Mouse (Mus musculus) hindbrain, embryonic 14.5 days (tissue): ENCODE results near the gene Sept3. TPM values are rescaled to one million over a fixed set of nuclear protein-coding genes. Genes with fewer than 3 reads are reported as not detected.
A peak's percentile ranks its signal among the peaks of the same experiment; 100 is the strongest.

Experiments used
- ATAC-seq: fragments of 200-750 bp; cut with Nextera tagmentation; 2 replicates; pipeline ENCODE4 v1.8.0; 2017; ENCODE audit warnings: moderate number of reproducible peaks, mild to moderate bottlenecking, moderate TSS enrichment, moderate library complexity; ENCODE audit not compliant: low FRiP score
- DNase-seq: peaks from one replicate; pipeline ENCODE4 v3.0.0-alpha.2; 2015; ENCODE audit warnings: low spot score
- H3K27ac ChIP-seq: fragments of 300-500 bp; sonication (generic); 2 replicates; pipeline ENCODE4 v1.5.1; 2014; ENCODE audit warnings: mild to moderate bottlenecking, moderate library complexity
- H3K27me3 ChIP-seq: fragments of 300-500 bp; sonication (generic); 2 replicates; pipeline ENCODE4 v1.6.1; 2014; ENCODE audit warnings: mild to moderate bottlenecking, low read length, mixed read lengths; ENCODE audit not compliant: control insufficient read depth, insufficient read depth
- H3K36me3 ChIP-seq: fragments of 300-500 bp; sonication (generic); replicated peaks from 2 replicates; pipeline ENCODE4 v1.6.1; 2014; ENCODE audit not compliant: control insufficient read depth, insufficient read depth
- H3K4me1 ChIP-seq: fragments of 300-500 bp; sonication (generic); replicated peaks from 2 replicates; pipeline ENCODE4 v1.6.1; 2014; ENCODE audit warnings: antibody characterized with exemption, low read length, mixed read lengths; ENCODE audit not compliant: control insufficient read depth, insufficient read depth
- H3K4me2 ChIP-seq: fragments of 300-500 bp; sonication (generic); replicated peaks from 2 replicates; pipeline ENCODE4 v1.6.1; 2014; ENCODE audit warnings: mild to moderate bottlenecking, moderate library complexity
- H3K4me3 ChIP-seq: fragments of 300-500 bp; sonication (generic); replicated peaks from 2 replicates; pipeline ENCODE4 v1.5.1; 2014; ENCODE audit warnings: mild to moderate bottlenecking, low read length
- H3K9ac ChIP-seq: fragments of 300-500 bp; sonication (generic); 2 replicates; pipeline ENCODE4 v1.6.1; 2014
- H3K9me3 ChIP-seq: fragments of 300-500 bp; sonication (generic); 2 replicates; pipeline ENCODE4 v1.6.1; 2016; ENCODE audit warnings: low read length; ENCODE audit not compliant: control insufficient read depth
- WGBS: fragments of 180-500 bp; shearing (Covaris S2); extraction: QIAGEN DNeasy Blood & Tissue Kit; methylation state at CpG from one replicate; pipeline ENCODE4 v1.1.7; 2014; 5-methylcytosine and 5-hydroxymethylcytosine counted together
- polyA plus RNA-seq: library from polyadenylated mRNA; unstranded; fragments of >200 nt; fragmentation: Nextera tagmentation; extraction: Ambion mirVana; gene quantifications from 2 replicates; pipeline ENCODE4 v1.2.1, GENCODE M21; 2014

The Sept3 gene
- polyA plus RNA-seq, 1 experiment from 2014 or later, result 375 TPM

DNA sequence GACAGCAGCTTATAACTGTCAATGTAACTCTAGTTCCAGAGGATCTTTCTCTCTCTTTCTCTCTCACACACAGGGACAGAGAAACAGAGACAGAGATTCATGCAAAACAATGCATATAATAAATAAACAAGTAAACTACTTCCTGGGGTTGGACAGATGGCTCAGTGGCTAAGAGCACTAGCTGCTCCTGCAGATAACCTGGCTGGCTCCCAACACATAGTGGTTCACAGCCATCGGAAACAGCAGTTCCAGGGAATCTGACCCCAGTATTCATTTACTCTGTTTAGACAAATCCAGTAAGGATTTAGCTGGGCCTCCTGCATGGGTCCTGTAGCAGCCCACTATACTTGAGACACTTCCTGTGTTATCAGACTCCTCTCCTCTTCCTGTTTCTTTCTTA lies 44.9 kb downstream of the Sept3 start:
- H3K27ac ChIP-seq, result no peak overlapping the region
- no peaks in the 10 kb centered on the region for H3K36me3 ChIP-seq
- H3K4me2 ChIP-seq, result no peak overlapping the region
- DNase-seq (no peak), ATAC-seq (no peak)
- H3K9me3 ChIP-seq, result no peaks in the 10 kb centered on the region
- 80% methylated on average over 1 of the region's 1 CpGs for WGBS
- no peak overlapping the region for H3K9ac ChIP-seq
- H3K4me1 ChIP-seq, result no peaks in the 10 kb centered on the region
- H3K4me3 ChIP-seq, result no peak overlapping the region
- H3K27me3 ChIP-seq, result no peaks in the 10 kb centered on the region

GRCm38 (mm10) chr15:82322195-82322594 lies 47.5 kb downstream of the Sept3 start:
- Histone ChIP-seq H3K9me3 (no peaks in the 10 kb centered on the region), H3K36me3 (no peaks in the 10 kb centered on the region), H3K4me3 (no peak overlapping the region), H3K27me3 (no peaks in the 10 kb centered on the region), H3K27ac (no peak overlapping the region), H3K9ac (no peak overlapping the region), H3K4me1 (no peaks in the 10 kb centered on the region), H3K4me2 (no peak overlapping the region)
- no peak for DNase-seq
- ATAC-seq, result no peak
- WGBS, result 74% methylated on average over 8 of the region's 8 CpGs

DNA sequence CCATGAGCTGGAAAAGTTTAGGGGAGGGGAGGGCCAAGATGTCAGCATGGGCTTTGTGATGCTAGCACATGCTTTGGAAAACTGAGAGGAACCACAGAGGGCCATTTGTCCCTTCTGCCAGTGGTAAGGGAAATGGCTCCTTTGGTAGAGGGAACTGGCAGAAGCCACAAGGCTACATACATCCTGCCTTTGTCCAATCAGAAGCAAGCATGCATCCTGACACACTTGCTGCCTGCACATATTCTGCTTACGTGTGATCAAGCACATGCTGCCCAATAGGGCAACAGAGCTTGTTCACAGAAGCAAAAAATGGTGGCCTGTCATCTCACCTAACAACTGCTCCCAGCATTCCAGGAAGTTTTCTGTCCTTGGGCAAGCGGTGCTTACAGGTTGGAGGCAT lies 50.7 kb downstream of the Sept3 start:
- Histone ChIP-seq H3K4me3 (no peak overlapping the region), H3K4me1 (no peaks in the 10 kb centered on the region), H3K27ac (no peak overlapping the region), H3K36me3 (peaks cover 5% of the 10 kb centered on the region), H3K27me3 (no peaks in the 10 kb centered on the region), H3K9me3 (no peaks in the 10 kb centered on the region), H3K9ac (no peak overlapping the region), H3K4me2 (no peak overlapping the region)
- ATAC-seq (no peak), DNase-seq (no peak)
- 71% methylated on average over 2 of the region's 2 CpGs for WGBS

DNA sequence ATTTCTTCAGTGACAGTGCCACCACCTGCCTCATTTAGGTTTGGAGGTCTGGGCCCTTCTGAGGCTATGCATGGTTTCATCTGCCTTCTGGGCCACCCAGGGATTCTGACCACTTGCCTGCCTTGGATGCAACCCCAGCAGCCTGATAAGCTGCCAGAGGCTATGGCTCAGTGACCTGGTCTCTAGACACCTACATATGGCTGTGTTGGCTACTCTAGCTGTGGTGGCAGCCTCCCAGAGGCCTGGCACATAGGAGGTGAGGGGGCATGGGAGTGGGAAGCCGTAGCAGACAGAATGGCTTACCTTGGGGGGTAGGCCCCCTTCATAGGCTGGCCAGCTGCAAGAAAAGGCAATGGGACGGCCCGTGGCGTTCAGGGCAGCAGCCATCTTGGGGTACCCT lies 60.5 kb downstream of the Sept3 start:
- ATAC-seq (no peak), DNase-seq (no peak)
- H3K4me3 ChIP-seq, result no peak overlapping the region
- H3K36me3 ChIP-seq, result peaks cover 16% of the 10 kb centered on the region
- peaks cover 7% of the 10 kb centered on the region for H3K27me3 ChIP-seq
- peaks cover 11% of the 10 kb centered on the region for H3K4me1 ChIP-seq
- H3K9ac ChIP-seq, result no peak overlapping the region
- no peak overlapping the region for H3K4me2 ChIP-seq
- H3K27ac ChIP-seq, result no peak overlapping the region
- 96% methylated on average over 4 of the region's 4 CpGs for WGBS
- H3K9me3 ChIP-seq, result no peaks in the 10 kb centered on the region

DNA sequence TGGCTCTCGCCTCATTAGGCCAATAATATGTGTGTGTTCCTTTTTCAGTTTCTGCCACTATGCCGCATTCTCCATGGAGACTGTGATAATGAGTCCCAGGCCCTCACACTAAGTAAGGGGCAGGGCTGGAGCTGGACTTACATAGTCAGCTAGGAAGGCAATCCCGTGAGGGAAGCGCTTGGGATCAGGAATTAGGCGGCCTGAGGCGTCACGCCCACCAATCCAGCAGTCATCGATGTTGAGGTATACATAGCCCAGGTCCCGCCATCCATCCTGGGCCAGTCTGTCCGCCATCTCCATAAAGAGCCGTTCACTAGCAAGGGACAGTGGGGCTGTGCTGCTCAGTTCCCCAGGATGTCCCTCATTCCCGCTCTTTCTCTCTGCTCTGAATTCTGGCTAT lies 61.9 kb downstream of the Sept3 start:
- Histone ChIP-seq H3K4me1 (peaks cover 14% of the 10 kb centered on the region), H3K4me2 (no peak overlapping the region), H3K9ac (no peak overlapping the region), H3K4me3 (no peak overlapping the region), H3K27me3 (peaks cover 18% of the 10 kb centered on the region), H3K36me3 (peaks cover 16% of the 10 kb centered on the region), H3K9me3 (no peaks in the 10 kb centered on the region), H3K27ac (no peak overlapping the region)
- no peak for DNase-seq
- 60% methylated on average over 12 of the region's 12 CpGs for WGBS
- ATAC-seq, result no peak

DNA sequence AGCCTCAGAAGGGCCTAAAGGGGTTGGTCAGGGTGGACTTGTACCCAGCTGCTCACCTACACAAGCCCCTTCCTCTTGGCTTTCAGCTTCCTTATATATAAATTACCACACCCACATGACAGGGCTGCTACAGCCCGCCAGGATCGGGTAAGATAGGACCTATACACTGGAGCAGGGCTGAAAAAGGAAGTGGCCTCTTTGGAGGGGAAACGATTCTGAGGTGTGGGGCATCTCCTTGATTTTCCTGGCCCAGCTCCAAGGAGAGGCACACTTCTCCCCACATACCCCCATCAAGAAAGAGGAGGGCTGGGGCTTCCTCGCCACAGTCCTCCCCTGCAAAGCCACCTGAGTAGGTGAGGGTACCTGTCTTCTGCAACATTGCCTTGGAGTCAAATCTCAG lies 63.2 kb downstream of the Sept3 start:
- Histone ChIP-seq H3K9ac (peak overlapping the region; percentile 64), H3K9me3 (no peaks in the 10 kb centered on the region), H3K4me2 (peak overlapping the region; percentile 71), H3K4me3 (peak overlapping the region; percentile 59), H3K27ac (no peak overlapping the region), H3K4me1 (peaks cover 14% of the 10 kb centered on the region), H3K36me3 (peaks cover 16% of the 10 kb centered on the region), H3K27me3 (peaks cover 18% of the 10 kb centered on the region)
- no peak for ATAC-seq
- no peak for DNase-seq
- 55% methylated on average over 4 of the region's 4 CpGs for WGBS

DNA sequence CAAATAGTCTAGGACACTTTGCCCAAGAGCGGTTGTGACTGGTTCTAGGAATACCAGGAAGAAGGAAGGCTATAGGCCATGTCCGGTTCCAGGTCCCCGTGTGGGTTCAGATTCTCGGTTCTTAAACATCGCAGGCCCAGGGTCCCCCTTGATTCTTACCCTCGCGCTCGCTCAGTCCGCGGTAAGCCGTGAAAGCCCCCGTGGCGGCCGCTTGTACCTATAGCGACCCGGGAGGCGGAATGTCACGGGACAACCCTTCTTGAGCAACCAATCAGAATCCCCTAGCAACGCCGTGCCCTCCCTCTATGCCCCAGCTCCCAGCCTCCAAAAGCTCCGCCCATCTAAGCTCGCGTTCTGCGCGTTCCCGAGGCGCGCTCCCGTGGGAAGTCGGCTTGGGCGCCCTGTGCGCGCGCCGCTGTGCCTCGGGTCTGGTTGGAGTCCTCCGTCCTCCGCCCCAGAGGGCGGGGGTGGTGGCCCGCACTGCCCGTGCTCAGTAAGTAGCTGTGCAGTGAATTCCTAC lies 64.0 kb downstream of the Sept3 start, which contains the start of the genes Naga, Pheta2 and Smdt1:
Gene Naga, minus strand, starts transcription at position 333 of the 520 bp plus-strand sequence.
Gene Pheta2, plus strand, starts transcription at position 350 of the 520 bp plus-strand sequence.
Gene Smdt1, plus strand, starts transcription at position 367 of the 520 bp plus-strand sequence.
- under 1% methylated on average over 41 of the region's 41 CpGs for WGBS
- peaks cover 18% of the 10 kb centered on the region for H3K27me3 ChIP-seq
- 0 out of 2 replicates have a peak within 1 kb of the TSS, but pooled peaks have one; percentile 52 for H3K27ac ChIP-seq
- peak; percentile 96 for DNase-seq
- peaks cover 16% of the 10 kb centered on the region for H3K36me3 ChIP-seq
- H3K4me3 ChIP-seq, result peak within 1 kb of the TSS; percentile 59
- H3K4me2 ChIP-seq, result peak within 1 kb of the TSS; percentile 71
- peak within 1 kb of the TSS; percentile 64 for H3K9ac ChIP-seq
- peak; percentile 89 for ATAC-seq
- H3K4me1 ChIP-seq, result peaks cover 14% of the 10 kb centered on the region
- H3K9me3 ChIP-seq, result no peaks in the 10 kb centered on the region

GRCm38 (mm10) chr15:82339150-82339549 lies 64.5 kb downstream of the Sept3 start:
- peaks cover 18% of the 10 kb centered on the region for H3K27me3 ChIP-seq
- WGBS, result 58% methylated on average over 10 of the region's 10 CpGs
- peak overlapping the region; percentile 59 for H3K4me3 ChIP-seq
- H3K4me2 ChIP-seq, result peak overlapping the region; percentile 71
- H3K4me1 ChIP-seq, result peaks cover 14% of the 10 kb centered on the region
- H3K9ac ChIP-seq, result peak overlapping the region; percentile 64
- no peak overlapping the region for H3K27ac ChIP-seq
- no peaks in the 10 kb centered on the region for H3K9me3 ChIP-seq
- ATAC-seq (no peak), DNase-seq (no peak)
- H3K36me3 ChIP-seq, result peaks cover 16% of the 10 kb centered on the region

- Histone ChIP-seq H3K9me3 (no peaks in the 10 kb centered on the region), H3K36me3 (peaks cover 11% of the 10 kb centered on the region), H3K9ac (no peak overlapping the region), H3K27ac (no peak overlapping the region), H3K4me3 (no peak overlapping the region), H3K27me3 (peaks cover 18% of the 10 kb centered on the region), H3K4me1 (peaks cover 14% of the 10 kb centered on the region), H3K4me2 (peak overlapping the region; percentile 71; the same call in 1 of the 2 replicates)
- ATAC-seq (no peak), DNase-seq (no peak)
- 81% methylated on average over 8 of the region's 8 CpGs for WGBS
Measured at GRCm38 (mm10) chr15:82339634-82340254, 65.1 kb downstream of the Sept3 start.
